Comparison of ENCODE assay signal across 22 mouse cellular contexts in genomic region chr10:111233476-111234130, GRCm38 (mm10).
DNase-seq lines count a peak whose midpoint lies in the region; ATAC-seq and TF ChIP-seq lines count a peak whose summit lies in the region.
"Had no signal": no experiment of that assay in that cellular context is flagged by ENCODE, and none has a peak within 500 bp of the region (broad histone marks: within the 10 kb centered on the region; RNA-seq: fewer than 3 reads in every experiment).

No protein-coding gene starts in this region.

- no peak overlapping the region for H3K27ac ChIP-seq in heart, embryonic 10.5 days
- no peak overlapping the region for H3K27ac ChIP-seq in layer of hippocampus, adult 2 months
- H3K27ac ChIP-seq: forebrain, embryonic 15.5 days; hindbrain, embryonic 12.5 days; kidney, embryonic 15.5 days; limb, embryonic 13.5 days; liver, embryonic 13.5 days had no signal

- 77% methylated on average over 6 of the region's 6 CpGs for WGBS in heart, embryonic 10.5 days

- H3K36me3 ChIP-seq in heart, embryonic 10.5 days: no peaks in the 10 kb centered on the region
- H3K36me3 ChIP-seq: forebrain, embryonic 15.5 days; hindbrain, embryonic 12.5 days; kidney, embryonic 15.5 days; limb, embryonic 13.5 days had no signal

- peak; percentile 80 for DNase-seq in heart, adult 11 months
- no peak for DNase-seq in heart, embryonic 10.5 days (ENCODE audit: low spot score)
- DNase-seq in CD4-positive, CD25-positive, alpha-beta regulatory T cell, adult 2 months (ENCODE audit: low read depth, low spot score): peak; percentile 36
- peak; percentile 38 for DNase-seq in adrenal gland, postnatal 25 days
- no peak for DNase-seq in layer of hippocampus, adult 2 months (ENCODE audit: low spot score in 2 of 2)
- no peak for DNase-seq in ovary, adult 18-20 months (ENCODE audit: low spot score)
- DNase-seq in embryo, embryonic 9.5 days (ENCODE audit: extremely low spot score): no peak
- DNase-seq: cerebellum, adult 8-10 months; gastrocnemius, postnatal 36 days; heart, postnatal 10 days; kidney, postnatal 4 days; liver, embryonic 13.5 days; lung, embryonic 14.5 days; lung, postnatal 36 days; midbrain, embryonic 14.5 days; right cerebral cortex, postnatal 4 days had no signal

- 0 out of 2 replicates have a peak, but pooled peaks have one; percentile 26 for ATAC-seq in megakaryocyte progenitor cell, adult 5-6 weeks (replicated peaks; ENCODE audit: poor library complexity)
- ATAC-seq: forebrain, embryonic 15.5 days; intestine, embryonic 16.5 days had no signal

- TF ChIP-seq CTCF in layer of hippocampus, adult 2 months (conservative IDR thresholded peaks at IDR 0.05): no peak

- H3K4me3 ChIP-seq in heart, embryonic 10.5 days: no peak overlapping the region
- no peak overlapping the region for H3K4me3 ChIP-seq in layer of hippocampus, adult 2 months
- H3K4me3 ChIP-seq: forebrain, embryonic 15.5 days; hindbrain, embryonic 12.5 days; kidney, embryonic 15.5 days; limb, embryonic 13.5 days; liver, embryonic 13.5 days had no signal

- no peaks in the 10 kb centered on the region for H3K27me3 ChIP-seq in heart, embryonic 10.5 days (ENCODE audit: insufficient read depth, poor library complexity, severe bottlenecking)
- H3K27me3 ChIP-seq: forebrain, embryonic 15.5 days; hindbrain, embryonic 12.5 days; kidney, embryonic 15.5 days; limb, embryonic 13.5 days; liver, embryonic 13.5 days had no signal

- H3K4me1 ChIP-seq in heart, embryonic 10.5 days: no peaks in the 10 kb centered on the region
- H3K4me1 ChIP-seq: forebrain, embryonic 15.5 days; hindbrain, embryonic 12.5 days had no signal

- no peaks in the 10 kb centered on the region for H3K9me3 ChIP-seq in heart, embryonic 10.5 days
- H3K9me3 ChIP-seq: forebrain, embryonic 15.5 days; hindbrain, embryonic 12.5 days; kidney, embryonic 15.5 days; limb, embryonic 13.5 days; liver, embryonic 13.5 days had no signal

Comparison
In these comparisons a context has a peak if more than half of its experiments do, and no peak if none do; other contexts are left out.
1. DNase-seq: peak in heart, adult 11 months (single experiment), CD4-positive, CD25-positive, alpha-beta regulatory T cell, adult 2 months (single experiment) and adrenal gland, postnatal 25 days (single experiment); none in heart, embryonic 10.5 days (single experiment), layer of hippocampus, adult 2 months (0 of 2), ovary, adult 18-20 months (single experiment) and embryo, embryonic 9.5 days (single experiment).